Mouse (Mus musculus): Measurements from ENCODE around the gene Btk.

Btk gene

GRCm38 (mm10) chrX:134582888-134583669 lies at the start of gene Btk:
Gene Btk (minus strand): TSS chrX:134583570.
- ATAC-seq (ENCODE audit: low TSS enrichment): no peak

GRCm38 (mm10) chrX:134632710-134633109 lies 49.3 kb upstream of the Btk start:
- no peak for ATAC-seq (ENCODE audit: low TSS enrichment)

GRCm38 (mm10) chrX:134628200-134628599 lies 44.8 kb upstream of the Btk start:
- no peak for ATAC-seq (ENCODE audit: low TSS enrichment)

- ATAC-seq (ENCODE audit: low TSS enrichment): no peak
These were observed 40.0 kb upstream of the Btk start for GRCm38 (mm10) chrX:134623350-134623749.

- no peak for ATAC-seq (ENCODE audit: low TSS enrichment)
These were observed 38.3 kb upstream of the Btk start for GRCm38 (mm10) chrX:134621685-134622084.

GRCm38 (mm10) chrX:134620254-134620865 lies 37.0 kb upstream of the Btk start:
- peak; percentile 52; the same call in 1 of the 2 replicates for ATAC-seq (ENCODE audit: low TSS enrichment)

GRCm38 (mm10) chrX:134619695-134620094 lies 36.3 kb upstream of the Btk start:
- peak; percentile 47; the same call in 1 of the 2 replicates for ATAC-seq (ENCODE audit: low TSS enrichment)

GRCm38 (mm10) chrX:134614306-134614705 lies 30.9 kb upstream of the Btk start:
- ATAC-seq (ENCODE audit: low TSS enrichment): no peak

- ATAC-seq (ENCODE audit: low TSS enrichment): peak; percentile 81
These were observed 29.1 kb upstream of the Btk start for GRCm38 (mm10) chrX:134612285-134612959.

- ATAC-seq (ENCODE audit: low TSS enrichment): no peak
These were observed 27.6 kb upstream of the Btk start for GRCm38 (mm10) chrX:134610984-134611383.

GRCm38 (mm10) chrX:134609472-134609871 lies 26.1 kb upstream of the Btk start:
- peak; percentile 64 for ATAC-seq (ENCODE audit: low TSS enrichment)

- ATAC-seq (ENCODE audit: low TSS enrichment): peak; percentile 29
These were observed 18.2 kb upstream of the Btk start for GRCm38 (mm10) chrX:134601380-134602120.

- ATAC-seq (ENCODE audit: low TSS enrichment): peak; percentile 96
These were observed 17.4 kb upstream of the Btk start, which contains the start of the genes Gla and Hnrnph2 for GRCm38 (mm10) chrX:134600659-134601379. Gene Gla (minus strand): TSS chrX:134601125. Gene Hnrnph2 (plus strand): TSS chrX:134601179.

- ATAC-seq (ENCODE audit: low TSS enrichment): peak; percentile 7
These were observed 16.7 kb upstream of the Btk start for GRCm38 (mm10) chrX:134599922-134600565.

GRCm38 (mm10) chrX:134589836-134590235 lies 6.5 kb upstream of the Btk start:
- ATAC-seq (ENCODE audit: low TSS enrichment): no peak

GRCm38 (mm10) chrX:134588997-134589396 lies 5.6 kb upstream of the Btk start:
- no peak for ATAC-seq (ENCODE audit: low TSS enrichment)

GRCm38 (mm10) chrX:134588261-134588660 lies 4.9 kb upstream of the Btk start:
- no peak for ATAC-seq (ENCODE audit: low TSS enrichment)

- no peak for ATAC-seq (ENCODE audit: low TSS enrichment)
These were observed 3.1 kb upstream of the Btk start for GRCm38 (mm10) chrX:134586447-134586846.

GRCm38 (mm10) chrX:134585103-134586002 lies 2.0 kb upstream of the Btk start, which contains the start of gene Rpl36a:
Gene Rpl36a (plus strand): TSS chrX:134585654.
- peak; percentile 98 for ATAC-seq (ENCODE audit: low TSS enrichment)
